Mouse (Mus musculus) erythroid progenitor cell, adult 5-6 weeks (primary cell): ENCODE data around the gene Hist2h2ac. TPM values are rescaled to one million over a fixed set of nuclear protein-coding genes. Genes with fewer than 3 reads are reported as not detected.
A peak's percentile ranks its signal among the peaks of the same experiment; 100 is the strongest.
"Not testable (repeated sequence)": the region's sequence is repeated elsewhere in the genome, so short reads cannot be mapped to it uniquely, and the experiment has no call there.

ENCODE experiments used
- ATAC-seq: replicated peaks from 2 replicates; pipeline ENCODE4 v1.8.0; 2016; ENCODE audit warnings: moderate number of reproducible peaks, mild to moderate bottlenecking, moderate TSS enrichment, inconsistent platforms; ENCODE audit not compliant: poor library complexity, low FRiP score, severe bottlenecking
- total RNA-seq, 2 experiments: library from RNA; stranded (forward) in 1 of 2; stranded (reverse) in 1 of 2; fragments of 150-400 nt in 1 of 2; fragments of 186-747, 209-891 nt in 1 of 2; gene quantifications; 2 replicates each; pipeline versions ENCODE4 v1.2.3 to v1.2.4; 2015 to 2017; ENCODE audit warnings: low replicate concordance in 2 of 2

Gene Hist2h2ac
- total RNA-seq, 2 experiments from 2014 or later, result 180 to 8,144 TPM

- no peak for ATAC-seq
Observed at GRCm38 (mm10) chr3:96196437-96197128, 24.1 kb downstream of the Hist2h2ac start.

- ATAC-seq, result no peak
Observed at GRCm38 (mm10) chr3:96195616-96196313, 24.9 kb downstream of the Hist2h2ac start.

- ATAC-seq, result no peak
Observed at GRCm38 (mm10) chr3:96194966-96195365, 25.7 kb downstream of the Hist2h2ac start.

GRCm38 (mm10) chr3:96192977-96193376 is 27.7 kb downstream of the Hist2h2ac start:
- ATAC-seq, result no peak

GRCm38 (mm10) chr3:96182382-96182776 is 38.3 kb downstream of the Hist2h2ac start:
- ATAC-seq, result no peak

- ATAC-seq, result no peak
Observed at GRCm38 (mm10) chr3:96181510-96182381, 38.9 kb downstream of the Hist2h2ac start.

GRCm38 (mm10) chr3:96180727-96181477 is 39.8 kb downstream of the Hist2h2ac start, which contains the start of gene Sv2a:
TSS of gene Sv2a (plus strand) at chr3:96181151.
- ATAC-seq, result no peak

- ATAC-seq, result no peak
Observed at GRCm38 (mm10) chr3:96179531-96179930, 41.1 kb downstream of the Hist2h2ac start.

- ATAC-seq, result no peak
Observed at GRCm38 (mm10) chr3:96178902-96179301, 41.8 kb downstream of the Hist2h2ac start.

GRCm38 (mm10) chr3:96178427-96178826 is 42.3 kb downstream of the Hist2h2ac start:
- no peak for ATAC-seq

- no peak for ATAC-seq
Observed at GRCm38 (mm10) chr3:96175251-96175650, 45.4 kb downstream of the Hist2h2ac start.

GRCm38 (mm10) chr3:96174042-96174441 is 46.6 kb downstream of the Hist2h2ac start:
- not testable (repeated sequence) for ATAC-seq

GRCm38 (mm10) chr3:96173185-96173584 is 47.5 kb downstream of the Hist2h2ac start:
- ATAC-seq, result no peak

- peak; percentile 96 for ATAC-seq
Observed at GRCm38 (mm10) chr3:96172197-96173178, 48.2 kb downstream of the Hist2h2ac start, which contains the start of gene Sf3b4. TSS of gene Sf3b4 (plus strand) at chr3:96172332.

GRCm38 (mm10) chr3:96171583-96172196 is 49.0 kb downstream of the Hist2h2ac start:
- ATAC-seq, result no peak

- no peak for ATAC-seq
Observed at GRCm38 (mm10) chr3:96170976-96171545, 49.6 kb downstream of the Hist2h2ac start.
